Mouse (Mus musculus) kidney, adult 2 months (tissue): ENCODE data around the gene Prickle2.

ENCODE experiments used
- CTCF ChIP-seq: fragments of 200-500 bp; conservative IDR thresholded peaks from 2 replicates; pipeline ENCODE4 v1.5.1; 2011; ENCODE audit warnings: low read depth, mild to moderate bottlenecking, control low read depth, low read length, moderate library complexity, mixed read lengths; ENCODE audit not compliant: insufficient read depth, insufficient read length
- POLR2A ChIP-seq: fragments of 200-500 bp; IDR thresholded peaks from one replicate; pipeline ENCODE4 v1.6.1; 2011; ENCODE audit warnings: low read depth, low read length, control low read depth

DNA sequence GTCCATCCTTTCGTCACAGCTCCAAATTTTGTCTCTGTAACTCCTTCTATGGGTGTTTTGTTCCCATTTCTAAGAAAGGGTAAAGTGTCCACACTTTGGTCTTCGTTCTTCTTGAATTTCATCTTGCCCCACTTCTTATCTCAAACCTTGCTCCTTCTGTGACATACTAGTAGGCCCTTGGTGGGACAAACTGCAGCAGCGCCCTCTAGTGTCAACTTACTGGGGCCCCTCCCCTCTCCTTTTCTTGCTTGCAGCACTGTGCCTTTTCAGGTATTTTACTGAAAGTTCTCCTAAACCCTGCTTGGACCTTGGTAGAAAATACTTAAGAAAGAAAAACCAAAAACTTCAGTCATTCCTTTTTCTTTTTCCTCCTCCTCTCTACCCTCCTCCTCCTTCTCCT lies 264.8 kb downstream of the Prickle2 start:
- TF ChIP-seq CTCF (peak; percentile 47), POLR2A (no peak)
